Mouse (Mus musculus): ENCODE results near the gene Cfap300. TPM values are rescaled to one million over a fixed set of nuclear protein-coding genes. Genes with fewer than 3 reads are reported as not detected.

Gene Cfap300
- total RNA-seq, 2 experiments from 2014 or later, result 6.8 to 7.4 TPM

GRCm38 (mm10) chr9:7990897-7991296, 51.7 kb downstream of the Cfap300 start:
- intact Hi-C loops (cut with DNase I), result no loop called here
- no peak for DNase-seq (ENCODE audit: low spot score in 2 of 2)

- intact Hi-C loops (cut with DNase I), result no loop called here
Measured at GRCm38 (mm10) chr9:7987119-7987518, 55.5 kb downstream of the Cfap300 start.

GRCm38 (mm10) chr9:7984287-7984686, 58.3 kb downstream of the Cfap300 start:
- intact Hi-C loops (cut with DNase I), result no loop called here
- no peak for DNase-seq (ENCODE audit: low spot score in 2 of 2)

More at GRCm38 (mm10) chr9:7987119-7987518, 55.5 kb downstream of the Cfap300 start:
- DNase-seq (ENCODE audit: low spot score in 2 of 2), result no peak

GRCm38 (mm10) chr9:7983665-7984064, 59.0 kb downstream of the Cfap300 start:
- DNase-seq (ENCODE audit: low spot score in 2 of 2), result no peak
- intact Hi-C loops (cut with DNase I), result no loop called here

- no peak for DNase-seq (ENCODE audit: low spot score in 2 of 2)
- intact Hi-C loops (cut with DNase I), result no loop called here
Measured at GRCm38 (mm10) chr9:7980162-7980561, 62.5 kb downstream of the Cfap300 start.

GRCm38 (mm10) chr9:7979153-7979916, 63.3 kb downstream of the Cfap300 start:
- peak; percentile 11 to 26 for DNase-seq (ENCODE audit: low spot score in 2 of 2)
- intact Hi-C loops (cut with DNase I), result no loop called here

- intact Hi-C loops (cut with DNase I), result no loop called here
- no peak for DNase-seq (ENCODE audit: low spot score in 2 of 2)
Measured at GRCm38 (mm10) chr9:7978502-7978901, 64.1 kb downstream of the Cfap300 start.

- DNase-seq (ENCODE audit: low spot score in 2 of 2), result no peak
- intact Hi-C loops (cut with DNase I), result no loop called here
Measured at GRCm38 (mm10) chr9:7977587-7977986, 65.0 kb downstream of the Cfap300 start.

- intact Hi-C loops (cut with DNase I), result no loop called here
- no peak for DNase-seq (ENCODE audit: low spot score in 2 of 2)
Measured at GRCm38 (mm10) chr9:7971993-7972392, 70.6 kb downstream of the Cfap300 start.

Other genes starting within 250 kb of the Cfap300 start
- gene Birc2, start 205.8 kb downstream of the Cfap300 start, total RNA-seq (2021), result 10 to 100 TPM; 31.1 to 34.3 TPM
- gene Birc3, start 169.6 kb downstream of the Cfap300 start, total RNA-seq (2021), result 1 to 10 TPM in 1 of 2 experiments, under 1 TPM in 1; 0.93 to 5.5 TPM
- gene Yap1, start 38.2 kb downstream of the Cfap300 start, total RNA-seq (2021), result 10 to 100 TPM; 15.7 to 17.3 TPM
- 10 to 100 TPM; 14.7 to 15.8 TPM for gene Cep126, start 91.5 kb upstream of the Cfap300 start, total RNA-seq (2021)